Mouse (Mus musculus) left cerebral cortex, adult 2 months (tissue): ENCODE results near the gene Lgi2. TPM values are rescaled to one million over a fixed set of nuclear protein-coding genes. Genes with fewer than 3 reads are reported as not detected.

Experiments
- DNase-seq, 2 experiments: peaks; one replicate each; pipeline ENCODE4 v3.0.0; 2021 to 2022; ENCODE audit warnings: low spot score in 2 of 2, mixed read lengths in 1 of 2; ENCODE audit errors: extremely low spot score in 1 of 2
- H3K27ac ChIP-seq: fragments of 200-600 bp; 2 replicates; pipeline ENCODE4 v1.8.1; 2022
- H3K4me3 ChIP-seq: fragments of 200-600 bp; 2 replicates; pipeline ENCODE4 v1.8.1; 2022
- CTCF ChIP-seq: fragments of 200-600 bp; IDR thresholded peaks from 2 replicates; pipeline ENCODE4 v1.8.1; 2022; ENCODE audit warnings: antibody characterized with exemption, mild to moderate bottlenecking, moderate library complexity
- intact Hi-C: fragments of 180-260 bp; cut with DNase I; formaldehyde crosslinking; loops from one replicate; pipeline ENCODE4 v1.15.1; 2025
- total RNA-seq, 2 experiments: library from RNA; stranded (reverse); gene quantifications; 2 replicates each; pipeline ENCODE4 v1.2.3; 2021

The Lgi2 gene
- total RNA-seq, 2 experiments from 2014 or later = 47.0 to 51.3 TPM

GRCm38 (mm10) chr5:52570746-52571145 is 4.5 kb upstream of the Lgi2 start:
- H3K4me3 ChIP-seq = no peak overlapping the region
- no peak for DNase-seq
- intact Hi-C loops = no loop called here
- no peak for TF ChIP-seq CTCF
- H3K27ac ChIP-seq = no peak overlapping the region

DNA sequence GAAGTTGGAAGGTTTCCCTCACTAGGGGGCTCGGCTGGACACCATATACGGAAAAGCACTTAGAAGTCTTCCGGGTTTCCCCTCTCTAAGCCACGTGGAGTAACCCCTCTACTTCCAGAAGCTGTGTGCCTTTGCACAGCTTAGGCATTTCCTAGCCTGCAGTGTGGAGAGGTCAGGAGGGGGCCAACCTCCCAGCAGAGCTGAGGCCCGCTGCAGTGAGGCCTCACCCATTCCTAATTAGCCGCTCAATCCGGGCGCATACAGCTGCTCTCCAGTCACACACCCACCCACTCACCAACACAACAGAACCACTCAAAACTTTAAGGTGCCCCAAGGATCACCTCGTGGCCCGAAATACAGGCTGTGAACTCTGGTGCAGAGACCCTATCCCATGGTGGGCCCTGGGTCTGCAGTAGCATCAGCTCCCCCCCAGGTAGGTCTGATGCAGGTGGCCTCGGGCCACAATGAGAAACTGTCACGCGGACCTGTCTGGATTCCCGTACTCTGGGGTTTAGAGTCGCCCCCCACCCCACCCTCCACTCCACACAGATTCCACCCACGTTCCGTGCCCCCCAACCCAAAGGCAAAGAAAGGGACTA is 949 bp downstream of the Lgi2 start:
- no peak for DNase-seq
- Histone ChIP-seq H3K4me3 (peak overlapping the region; percentile 52), H3K27ac (peak overlapping the region; percentile 70)
- TF ChIP-seq CTCF = no peak
- intact Hi-C loops = loop anchor here (5.0 kb wide), 1 partner anchor 92 kb away; no protein-coding TSS in a partner anchor

DNA sequence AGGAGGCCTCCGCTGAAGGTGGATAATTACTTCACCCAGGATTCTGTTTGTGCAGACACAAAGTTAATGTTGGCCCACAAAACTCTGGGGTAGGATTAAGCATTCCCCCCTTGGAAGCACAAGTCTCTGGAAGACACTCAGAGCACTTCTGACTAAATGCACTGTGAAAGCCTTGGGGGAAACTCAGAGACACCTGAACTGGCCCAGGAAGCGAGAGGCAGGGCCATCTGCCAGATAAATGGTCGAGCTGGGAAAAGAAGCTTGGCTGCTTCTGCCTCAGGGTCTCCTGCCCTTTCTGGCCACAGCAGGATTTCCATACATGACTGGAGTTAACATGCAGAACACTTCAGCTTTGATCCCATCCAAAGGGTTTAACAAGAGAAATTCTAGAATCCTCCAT is 1.9 kb downstream of the Lgi2 start:
- Histone ChIP-seq H3K27ac (no peak overlapping the region), H3K4me3 (no peak overlapping the region)
- DNase-seq = no peak
- intact Hi-C loops = no loop called here
- TF ChIP-seq CTCF = no peak

GRCm38 (mm10) chr5:52560240-52560639 is 6.0 kb downstream of the Lgi2 start:
- Histone ChIP-seq H3K4me3 (no peak overlapping the region), H3K27ac (no peak overlapping the region)
- TF ChIP-seq CTCF = no peak
- DNase-seq = no peak
- intact Hi-C loops = no loop called here

DNA sequence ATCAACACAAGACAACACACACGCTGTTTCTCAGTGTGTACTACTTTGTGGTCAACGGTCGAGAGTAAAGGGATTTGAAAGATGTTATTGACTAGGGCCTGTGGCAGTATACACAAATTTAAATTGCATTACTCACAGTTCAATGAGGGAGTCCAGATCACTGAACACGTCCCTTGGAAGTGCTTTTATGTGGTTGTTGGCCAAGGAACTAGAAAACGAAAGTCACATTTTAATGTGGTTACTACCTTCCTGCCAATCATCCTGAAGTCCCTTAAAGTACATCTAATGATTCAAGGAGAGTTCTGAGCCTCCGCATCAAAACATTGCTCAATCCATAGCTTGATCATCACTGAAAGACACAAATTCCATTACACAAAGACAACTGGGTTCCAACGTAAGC is 10.7 kb downstream of the Lgi2 start:
- H3K4me3 ChIP-seq = no peak overlapping the region
- intact Hi-C loops = no loop called here
- DNase-seq = no peak
- H3K27ac ChIP-seq = no peak overlapping the region
- no peak for TF ChIP-seq CTCF

DNA sequence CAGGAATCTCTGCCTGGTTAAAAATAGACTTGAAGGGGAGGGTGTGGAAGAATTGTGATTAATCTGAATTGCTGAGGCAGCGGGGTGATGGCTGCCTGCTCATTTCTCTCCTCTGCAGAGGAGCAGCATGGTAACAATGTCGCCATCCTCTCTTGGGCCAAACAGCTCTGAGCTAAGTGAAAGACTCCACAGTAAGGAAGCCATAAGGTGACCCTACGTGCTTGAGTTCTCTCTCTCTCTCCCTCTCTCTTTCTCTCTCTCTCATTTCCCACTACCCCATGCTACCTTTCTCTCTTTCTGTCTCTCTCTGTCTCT is 15.0 kb downstream of the Lgi2 start:
- DNase-seq = no peak
- H3K27ac ChIP-seq = no peak overlapping the region
- intact Hi-C loops = no loop called here

DNA sequence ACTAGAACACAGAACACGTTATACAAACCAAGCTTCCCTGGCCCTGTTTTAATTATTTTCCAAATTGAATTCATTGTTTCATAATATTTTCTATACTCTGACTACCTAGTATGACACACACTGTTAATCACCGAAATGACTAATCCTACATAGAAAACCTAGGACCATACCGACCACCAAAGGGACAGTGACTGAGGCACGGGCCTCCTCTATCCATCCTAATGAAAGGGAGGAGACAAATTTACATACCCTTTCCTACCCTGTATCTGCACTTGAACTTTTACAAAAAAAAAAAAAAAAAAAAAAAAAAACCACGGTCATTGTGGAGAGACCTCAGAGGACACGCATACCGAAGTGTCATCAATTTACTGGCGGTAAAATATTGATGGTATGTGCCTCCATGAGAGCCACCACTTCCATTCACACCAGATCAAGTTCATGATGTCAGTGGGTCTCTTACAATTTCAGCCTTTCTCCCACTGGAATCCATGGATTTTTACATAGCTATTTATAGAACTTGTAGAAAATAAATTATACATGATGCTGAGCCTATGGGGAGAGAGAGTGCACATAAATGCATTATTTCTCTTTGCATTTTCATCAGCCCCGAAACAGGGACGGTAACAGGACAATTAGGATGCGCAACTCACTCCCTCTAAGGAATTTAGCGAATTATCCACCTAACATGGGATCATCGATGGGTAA is 15.5 kb downstream of the Lgi2 start:
- no peak for TF ChIP-seq CTCF
- Histone ChIP-seq H3K4me3 (no peak overlapping the region), H3K27ac (no peak overlapping the region)
- DNase-seq = no peak
- intact Hi-C loops = no loop called here

More for the DNA sequence above, 15.0 kb downstream of the Lgi2 start:
- no peak overlapping the region for H3K4me3 ChIP-seq
- TF ChIP-seq CTCF = no peak

DNA sequence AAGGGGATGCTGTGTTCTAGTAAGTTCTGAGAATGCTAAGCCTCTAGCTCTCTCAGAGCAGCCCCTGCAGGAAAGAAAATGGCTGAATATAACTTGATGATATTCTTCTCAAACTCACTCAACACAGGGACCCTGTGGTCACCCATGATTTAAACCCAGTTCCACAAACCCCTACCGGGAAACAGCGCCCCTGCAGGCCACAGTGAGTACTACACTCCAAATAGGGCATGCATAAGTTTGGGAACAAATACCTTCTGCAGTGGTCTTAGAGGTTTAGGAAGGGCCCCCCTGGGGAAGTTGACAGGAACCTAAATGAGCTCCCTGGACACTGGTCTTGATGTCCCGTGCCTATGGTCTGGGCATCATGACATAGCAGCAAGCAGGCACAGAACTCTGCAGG is 19.3 kb downstream of the Lgi2 start:
- no peak for DNase-seq
- TF ChIP-seq CTCF = peak; percentile 73
- no peak overlapping the region for H3K4me3 ChIP-seq
- intact Hi-C loops = no loop called here
- no peak overlapping the region for H3K27ac ChIP-seq

GRCm38 (mm10) chr5:52543770-52544169 is 22.5 kb downstream of the Lgi2 start:
- intact Hi-C loops = no loop called here
- no peak for TF ChIP-seq CTCF
- H3K27ac ChIP-seq = no peak overlapping the region
- no peak overlapping the region for H3K4me3 ChIP-seq
- no peak for DNase-seq

DNA sequence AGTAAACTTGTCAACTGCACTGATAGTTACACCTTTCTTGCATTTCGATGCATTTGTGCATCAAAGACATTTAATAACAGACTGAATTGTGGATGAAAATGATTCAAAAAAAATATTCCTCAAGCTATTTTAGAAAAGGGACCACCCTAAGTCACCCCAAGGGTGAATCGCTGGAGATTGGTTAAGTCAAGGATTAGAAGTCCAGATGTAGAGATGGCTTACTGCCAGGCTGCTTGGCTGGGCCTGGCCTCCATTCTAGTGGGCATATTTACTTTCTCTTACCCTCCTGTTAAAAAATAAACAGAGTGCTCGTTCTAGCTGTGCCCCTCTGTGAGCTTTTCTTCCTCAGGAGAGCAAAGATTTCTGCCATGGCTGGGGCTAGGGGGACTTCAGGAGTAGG is 26.1 kb downstream of the Lgi2 start:
- intact Hi-C loops = no loop called here

GRCm38 (mm10) chr5:52539483-52539882 is 26.8 kb downstream of the Lgi2 start:
- no peak overlapping the region for H3K4me3 ChIP-seq
- DNase-seq = no peak
- TF ChIP-seq CTCF = no peak
- intact Hi-C loops = no loop called here
- H3K27ac ChIP-seq = no peak overlapping the region

More for the DNA sequence above, 26.1 kb downstream of the Lgi2 start:
- no peak for DNase-seq
- no peak overlapping the region for H3K27ac ChIP-seq
- no peak overlapping the region for H3K4me3 ChIP-seq
- TF ChIP-seq CTCF = no peak

GRCm38 (mm10) chr5:52537024-52537423 is 29.2 kb downstream of the Lgi2 start:
- Histone ChIP-seq H3K4me3 (no peak overlapping the region), H3K27ac (no peak overlapping the region)
- DNase-seq = no peak
- intact Hi-C loops = no loop called here
- no peak for TF ChIP-seq CTCF
